Mouse (Mus musculus) brain, embryonic 14.5 days (tissue): ENCODE results near the gene Fibcd1.

Source experiments
- CTCF ChIP-seq: fragments of 200-500 bp; IDR thresholded peaks from 2 replicates; pipeline ENCODE4 v1.5.1; 2012; ENCODE audit warnings: inconsistent platforms, mild to moderate bottlenecking, moderate library complexity, borderline replicate concordance; ENCODE audit not compliant: insufficient read depth, insufficient read length; ENCODE audit errors: extremely low read depth
- POLR2A ChIP-seq: fragments of 200-500 bp; IDR thresholded peaks from 2 replicates; pipeline ENCODE4 v1.6.1; 2012; ENCODE audit warnings: mild to moderate bottlenecking, inconsistent platforms, borderline replicate concordance; ENCODE audit not compliant: poor library complexity, insufficient read depth, insufficient read length, severe bottlenecking; ENCODE audit errors: extremely low read depth

GRCm38 (mm10) chr2:31802811-31803210 lies 43.0 kb downstream of the Fibcd1 start:
- TF ChIP-seq CTCF (no peak), POLR2A (no peak)
